ENCODE assay signal across 8 mouse cellular contexts in genomic region chr8:115706411-115706860, GRCm38 (mm10). TPM values are rescaled to one million over a fixed set of nuclear protein-coding genes. Genes with fewer than 3 reads are reported as not detected.
DNase-seq lines count a peak whose midpoint lies in the region; ATAC-seq and TF ChIP-seq lines count a peak whose summit lies in the region.

No protein-coding gene starts in this region.

- peak overlapping the region; percentile 86 for H3K4me2 ChIP-seq in kidney, postnatal 0 days (ENCODE audit: low read length)

- ATAC-seq in kidney, postnatal 0 days (replicated peaks; ENCODE audit: low FRiP score, low read depth): no peak
- no peak for ATAC-seq in activated CD4-positive, CD25-positive, alpha-beta regulatory T cell, adult 4 months

- 4% methylated on average over 39 of the region's 39 CpGs for WGBS in kidney, postnatal 0 days
- under 1% methylated on average over 39 of the region's 39 CpGs for WGBS in macrophage (ENCODE audit: missing documents)

- no peaks in the 10 kb centered on the region; the same call in 1 of the 2 replicates for H3K4me1 ChIP-seq in kidney, postnatal 0 days (replicated peaks; ENCODE audit: insufficient read depth, low read length)

- peaks cover 54% of the 10 kb centered on the region for H3K79me2 ChIP-seq in macrophage (ENCODE audit: inconsistent target)

- peak overlapping the region; percentile 77 for H3K4me3 ChIP-seq in kidney, postnatal 0 days (replicated peaks; ENCODE audit: low read depth, low read length)
- peak overlapping the region; percentile 78; the same call in 1 of the 2 replicates for H3K4me3 ChIP-seq in macrophage (ENCODE audit: inconsistent target)

- no peaks in the 10 kb centered on the region for H3K9me3 ChIP-seq in kidney, postnatal 0 days (replicated peaks; ENCODE audit: low read length)

- H3K27me3 ChIP-seq in kidney, postnatal 0 days (ENCODE audit: insufficient read depth, low read length): no peaks in the 10 kb centered on the region

- no peak for TF ChIP-seq CTCF in kidney, postnatal 0 days (IDR thresholded peaks at IDR 0.05; ENCODE audit: low read depth)

- peak; percentile 46 for DNase-seq in ovary, postnatal 36 days (ENCODE audit: low spot score)
- DNase-seq in ovary, adult 18-20 months (ENCODE audit: low spot score): no peak
- DNase-seq in cerebellum, adult 9-10 months: peak; percentile 63
- DNase-seq in gastrocnemius, postnatal 10 days: peak; percentile 56
- peak; percentile 53 for DNase-seq in kidney, postnatal 0 days (ENCODE audit: low spot score)
- DNase-seq in spleen, postnatal 4 days (ENCODE audit: low spot score in 2 of 2): peak; percentile 18 to 69

- H3K36me3 ChIP-seq in kidney, postnatal 0 days (ENCODE audit: insufficient read depth, low read length): no peaks in the 10 kb centered on the region
- H3K36me3 ChIP-seq in macrophage (ENCODE audit: inconsistent target): no peaks in the 10 kb centered on the region

- peak overlapping the region; percentile 78 for H3K9ac ChIP-seq in kidney, postnatal 0 days (ENCODE audit: low read depth, low read length)

- peak overlapping the region; percentile 92 for H3K27ac ChIP-seq in kidney, postnatal 0 days
- H3K27ac ChIP-seq in macrophage: peak overlapping the region; percentile 75

RNA-seq across cellular contexts. Expression of gene Maf, which starts 1.2 kb away (rescaled TPM):
- total RNA-seq in gastrocnemius, postnatal 10 days (2021): 100 to 1,000 TPM; 105 to 109 TPM
- 14.5 and 14.8 TPM in 2 replicates for polyA plus RNA-seq in kidney, postnatal 0 days (2015; fragmentation: Nextera tagmentation; extraction: Ambion mirVana)
- total RNA-seq in macrophage (2018; cell fraction: chromatin; rRNA removed): 100 to 1,000 TPM in 18 of 26 experiments, 10 to 100 TPM in 8; 44.1 to 385 (median 147) TPM
- total RNA-seq in macrophage (2018; cell fraction: cytosol; rRNA removed): 100 to 1,000 TPM; 129 to 470 (median 308) TPM
- total RNA-seq in macrophage (2018; cell fraction: nucleus; rRNA removed): 100 to 1,000 TPM; 125 to 747 (median 306) TPM
- polyA plus RNA-seq in macrophage (2018): 256 to 336 TPM (median 283 TPM) in 3 replicates
- polyA plus RNA-seq in activated CD4-positive, CD25-positive, alpha-beta regulatory T cell, adult 4 months (2017; shearing (Covaris generic)): 100 to 1,000 TPM in 1 of 2 experiments, 10 to 100 TPM in 1; 88.1 to 123 TPM
